Mouse (Mus musculus): ENCODE measurements at regions not wholly inside any gene's neighbourhood (a gene's known extent, or its start where the extent isn't known, plus 50 kb on each side); places are given as distances from the start of the nearest gene placed in this dataset.
A peak's percentile ranks its signal among the peaks of the same experiment; 100 is the strongest.

DNA sequence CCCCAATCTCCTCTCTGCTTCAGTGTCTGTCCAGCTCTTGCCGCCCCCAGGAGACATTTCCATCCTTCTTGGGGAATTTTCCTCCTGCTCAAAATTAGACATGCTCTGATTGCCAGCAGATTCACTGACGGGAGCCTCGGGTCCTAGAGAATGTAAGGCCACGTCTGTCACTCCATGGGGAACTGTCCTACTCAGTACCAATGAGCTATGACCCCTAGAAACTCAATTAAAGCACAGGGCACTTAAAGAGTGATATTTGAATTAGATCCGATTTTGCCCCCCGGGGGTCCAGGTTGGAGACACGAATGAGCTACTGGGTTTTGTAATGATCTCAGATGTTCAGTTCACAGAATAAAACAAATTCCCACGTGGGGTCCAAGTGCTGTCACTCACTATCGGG, 263.8 kb upstream of the Sulf2 start:
- no peaks in the 10 kb centered on the region for H3K36me3 ChIP-seq
- no peaks in the 10 kb centered on the region for H3K27me3 ChIP-seq (replicated peaks)
- ATAC-seq (ENCODE audit: insufficient number of reproducible peaks, low FRiP score) = no peak
- 0 out of 2 replicates have a peak, but pooled peaks cover 3% of the 10 kb centered on the region for H3K9me3 ChIP-seq (replicated peaks)
- H3K27ac ChIP-seq (ENCODE audit: poor library complexity, severe bottlenecking) = no peak overlapping the region
- H3K9ac ChIP-seq = no peak overlapping the region
- WGBS = 77% methylated on average over 9 of the region's 9 CpGs
- peaks cover 11% of the 10 kb centered on the region for H3K4me1 ChIP-seq (replicated peaks)
- no peak overlapping the region for H3K4me3 ChIP-seq
- H3K4me2 ChIP-seq = no peak overlapping the region

DNA sequence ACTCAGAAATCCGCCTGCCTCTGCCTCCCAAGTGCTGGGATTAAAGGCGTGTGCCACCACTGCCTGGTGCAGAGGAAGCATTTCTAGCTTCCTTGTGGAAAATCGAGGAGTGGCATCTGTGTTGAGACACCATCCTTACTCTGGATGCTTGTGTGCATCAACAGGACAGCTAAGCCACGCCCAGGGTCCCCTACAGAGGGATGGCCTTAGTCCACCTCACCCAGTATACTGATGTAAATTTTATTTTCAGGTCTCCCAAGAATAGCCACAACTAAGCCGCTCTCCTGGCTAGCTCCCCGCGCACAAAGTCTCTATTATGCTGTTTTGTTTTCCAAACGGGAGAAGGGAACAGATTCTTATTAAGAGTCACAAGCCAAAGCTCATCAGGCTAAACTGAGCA, 262.8 kb upstream of the Sulf2 start:
- Histone ChIP-seq H3K4me2 (no peak overlapping the region), H3K27me3 (replicated peaks) (no peaks in the 10 kb centered on the region), H3K27ac (ENCODE audit: poor library complexity, severe bottlenecking) (no peak overlapping the region), H3K9ac (no peak overlapping the region), H3K4me1 (replicated peaks) (peaks cover 15% of the 10 kb centered on the region), H3K4me3 (no peak overlapping the region), H3K9me3 (replicated peaks) (0 out of 2 replicates have a peak, but pooled peaks cover 3% of the 10 kb centered on the region), H3K36me3 (no peaks in the 10 kb centered on the region)
- no peak for ATAC-seq (ENCODE audit: insufficient number of reproducible peaks, low FRiP score)
- WGBS = 84% methylated on average over 8 of the region's 8 CpGs

DNA sequence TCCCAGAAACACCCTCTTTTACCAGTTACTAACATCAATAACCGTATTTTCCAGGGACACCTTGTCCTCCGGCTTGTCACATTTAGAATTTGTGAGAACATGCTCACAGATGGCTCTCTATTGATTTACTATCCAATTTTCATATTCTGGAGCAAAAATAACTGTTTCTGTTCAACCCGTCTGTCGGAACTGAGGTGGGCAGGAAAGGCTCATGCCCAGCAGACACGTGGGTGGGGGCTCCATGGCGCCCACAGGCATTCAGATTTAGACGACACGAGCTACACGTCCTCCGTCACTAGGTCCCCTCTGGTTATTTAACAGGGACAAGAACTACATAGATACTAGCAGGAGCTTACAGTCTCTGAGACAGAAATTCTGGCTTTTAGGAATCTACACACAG, 262.2 kb upstream of the Sulf2 start:
- Histone ChIP-seq H3K27me3 (replicated peaks) (no peaks in the 10 kb centered on the region), H3K4me2 (no peak overlapping the region), H3K36me3 (no peaks in the 10 kb centered on the region), H3K27ac (ENCODE audit: poor library complexity, severe bottlenecking) (no peak overlapping the region), H3K4me1 (replicated peaks) (peaks cover 22% of the 10 kb centered on the region), H3K9me3 (replicated peaks) (0 out of 2 replicates have a peak, but pooled peaks cover 3% of the 10 kb centered on the region), H3K4me3 (no peak overlapping the region), H3K9ac (no peak overlapping the region)
- 84% methylated on average over 10 of the region's 10 CpGs for WGBS
- no peak for ATAC-seq (ENCODE audit: insufficient number of reproducible peaks, low FRiP score)

DNA sequence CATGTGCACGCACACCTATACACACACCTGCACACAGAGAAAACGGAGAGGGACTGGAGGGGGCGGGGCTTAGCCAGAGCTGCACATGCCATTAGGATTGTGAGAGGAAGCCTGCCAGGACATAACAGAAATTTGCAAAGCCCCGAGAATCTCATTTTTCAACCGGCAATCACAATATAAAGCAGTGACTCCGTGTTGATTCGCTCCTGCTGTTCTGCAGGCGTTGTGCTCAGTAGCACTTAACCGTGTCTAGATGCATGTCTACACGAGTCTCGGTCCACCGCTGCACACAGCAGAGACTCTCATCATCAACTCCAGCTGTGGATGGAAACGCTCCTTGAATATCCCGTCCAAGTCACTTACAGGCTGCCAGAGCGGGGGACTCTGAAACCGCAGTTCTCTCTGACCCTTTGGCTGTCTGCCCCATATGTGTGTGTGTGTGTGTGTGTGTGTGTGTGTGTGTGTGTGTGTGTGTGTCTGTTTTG, 260.1 kb upstream of the Sulf2 start:
- no peaks in the 10 kb centered on the region for H3K9me3 ChIP-seq (replicated peaks)
- H3K27ac ChIP-seq (ENCODE audit: poor library complexity, severe bottlenecking) = peak overlapping the region; percentile 4; the same call in 1 of the 2 replicates
- no peak for ATAC-seq (ENCODE audit: insufficient number of reproducible peaks, low FRiP score)
- H3K4me3 ChIP-seq = no peak overlapping the region
- peaks cover 40% of the 10 kb centered on the region for H3K4me1 ChIP-seq (replicated peaks)
- no peak overlapping the region for H3K4me2 ChIP-seq
- WGBS = 74% methylated on average over 16 of the region's 16 CpGs
- H3K36me3 ChIP-seq = no peaks in the 10 kb centered on the region
- no peaks in the 10 kb centered on the region for H3K27me3 ChIP-seq (replicated peaks)
- H3K9ac ChIP-seq = no peak overlapping the region

DNA sequence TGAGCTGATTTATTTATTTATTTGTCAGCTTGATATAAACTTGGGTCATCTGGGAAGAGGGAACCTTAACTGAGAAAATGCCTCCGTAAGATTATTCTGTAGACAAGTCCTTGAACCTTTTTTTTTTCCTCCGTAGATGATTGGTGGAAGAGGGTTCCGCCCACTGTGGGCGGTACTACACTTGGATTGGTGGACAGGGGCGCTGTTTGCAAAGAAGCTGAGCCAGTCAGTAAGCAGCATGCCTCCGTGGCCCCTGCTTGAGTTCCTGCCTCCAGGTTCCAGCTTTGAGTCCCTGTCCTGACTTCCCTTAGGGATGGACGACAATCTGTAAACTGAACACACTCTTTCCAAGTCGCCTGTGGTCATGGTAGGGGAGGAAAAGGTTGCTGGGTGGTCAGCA, 259.4 kb upstream of the Sulf2 start:
- Histone ChIP-seq H3K4me1 (replicated peaks) (peaks cover 40% of the 10 kb centered on the region), H3K4me3 (no peak overlapping the region), H3K9me3 (replicated peaks) (no peaks in the 10 kb centered on the region), H3K4me2 (no peak overlapping the region), H3K36me3 (no peaks in the 10 kb centered on the region), H3K9ac (no peak overlapping the region), H3K27ac (ENCODE audit: poor library complexity, severe bottlenecking) (no peak overlapping the region), H3K27me3 (replicated peaks) (no peaks in the 10 kb centered on the region)
- WGBS = 87% methylated on average over 8 of the region's 8 CpGs
- no peak for ATAC-seq (ENCODE audit: insufficient number of reproducible peaks, low FRiP score)

DNA sequence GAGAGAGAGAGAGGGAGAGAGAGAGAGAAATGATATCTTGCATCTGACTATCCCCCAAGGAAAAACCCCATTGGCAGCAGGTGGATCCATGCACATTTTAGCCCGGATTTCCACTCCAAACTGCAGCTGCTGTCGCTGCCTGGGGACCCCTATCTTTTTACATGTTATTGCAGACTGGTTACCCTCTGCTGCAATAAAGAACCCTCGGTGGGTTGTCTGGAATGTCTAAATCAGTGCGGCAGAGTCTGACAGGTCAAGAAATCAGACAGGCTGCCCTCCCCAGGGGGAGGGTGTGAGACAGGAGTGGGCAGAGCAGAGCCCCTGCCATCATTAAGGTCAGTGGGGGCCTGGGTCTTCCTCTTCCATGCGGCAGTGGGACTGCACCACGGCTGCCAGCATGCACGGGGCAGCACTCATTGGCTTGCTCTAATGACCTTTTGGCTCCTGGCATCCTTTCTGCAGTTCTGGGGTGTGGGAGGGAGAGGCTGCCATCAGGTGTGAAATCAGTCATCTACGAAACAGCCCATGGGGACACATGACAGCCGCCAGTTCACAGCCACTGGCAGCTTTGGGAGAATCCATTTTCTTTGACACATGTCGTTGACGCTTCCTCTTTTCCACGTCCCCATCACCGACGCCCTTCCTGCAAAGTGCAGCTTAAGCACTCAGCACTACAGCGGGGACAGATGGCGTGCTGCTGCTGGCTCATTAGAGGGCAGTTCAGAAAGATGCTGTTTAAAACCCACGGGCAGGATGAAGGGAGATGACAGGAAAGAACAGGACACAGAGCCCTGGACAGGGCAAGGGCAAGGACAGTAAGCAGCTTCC, 256.8 kb upstream of the Sulf2 start:
- Histone ChIP-seq H3K36me3 (no peaks in the 10 kb centered on the region), H3K27ac (ENCODE audit: poor library complexity, severe bottlenecking) (peak overlapping the region; percentile 66), H3K9ac (0 out of 2 replicates have a peak overlapping the region, but pooled peaks have one; percentile 25), H3K4me3 (no peak overlapping the region), H3K4me2 (peak overlapping the region; percentile 5), H3K27me3 (replicated peaks) (no peaks in the 10 kb centered on the region), H3K9me3 (replicated peaks) (peaks cover 6% of the 10 kb centered on the region; the same call in 1 of the 2 replicates), H3K4me1 (replicated peaks) (peaks cover 40% of the 10 kb centered on the region)
- no peak for ATAC-seq (ENCODE audit: insufficient number of reproducible peaks, low FRiP score)
- WGBS = 11% methylated on average over 17 of the region's 17 CpGs

DNA sequence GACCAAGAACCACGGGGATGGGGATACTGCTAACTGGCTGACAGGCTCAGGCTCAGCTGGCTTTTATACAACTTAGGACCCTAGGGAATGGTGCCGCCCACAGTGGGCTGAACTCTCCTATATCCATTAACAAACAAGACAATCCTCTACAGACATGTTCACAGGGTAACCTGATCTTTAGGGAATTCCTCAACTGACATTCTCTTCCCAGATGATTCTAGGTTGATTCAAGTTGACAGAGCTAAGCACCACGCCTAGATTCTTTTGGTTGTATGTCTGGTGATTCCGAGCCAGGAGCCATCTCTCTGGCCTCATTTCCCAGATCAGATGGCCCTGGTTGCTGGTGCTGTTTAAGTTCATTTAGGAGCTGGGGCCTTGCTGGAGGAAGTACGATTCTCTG, 253.9 kb upstream of the Sulf2 start:
- Histone ChIP-seq H3K4me2 (no peak overlapping the region), H3K4me1 (replicated peaks) (peaks cover 49% of the 10 kb centered on the region), H3K36me3 (no peaks in the 10 kb centered on the region), H3K4me3 (no peak overlapping the region), H3K27me3 (replicated peaks) (no peaks in the 10 kb centered on the region), H3K9me3 (replicated peaks) (peaks cover 6% of the 10 kb centered on the region; the same call in 1 of the 2 replicates), H3K9ac (no peak overlapping the region), H3K27ac (ENCODE audit: poor library complexity, severe bottlenecking) (no peak overlapping the region)
- WGBS = 85% methylated on average over 5 of the region's 5 CpGs
- no peak for ATAC-seq (ENCODE audit: insufficient number of reproducible peaks, low FRiP score)

DNA sequence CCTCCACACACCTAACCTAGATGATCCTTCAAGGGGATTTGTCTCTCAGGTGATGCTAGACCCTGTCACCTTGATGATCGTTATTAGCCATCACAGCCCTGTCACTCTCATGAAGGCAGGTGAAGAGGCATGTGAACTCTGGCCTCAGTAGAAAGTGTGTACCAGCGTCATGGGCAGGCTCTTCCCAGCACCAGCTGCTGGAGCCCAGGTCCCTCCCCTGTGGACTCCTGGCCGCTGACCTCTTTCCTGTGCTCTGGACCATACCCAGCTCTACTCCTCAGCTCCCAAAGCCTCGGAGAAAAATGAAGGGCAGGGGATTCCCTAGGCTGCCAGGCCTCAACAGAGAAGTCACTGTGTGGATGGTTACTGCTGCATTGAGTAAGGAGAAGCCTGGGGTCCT, 253.3 kb upstream of the Sulf2 start:
- no peak overlapping the region for H3K9ac ChIP-seq
- no peaks in the 10 kb centered on the region for H3K36me3 ChIP-seq
- H3K9me3 ChIP-seq (replicated peaks) = peaks cover 6% of the 10 kb centered on the region; the same call in 1 of the 2 replicates
- no peak for ATAC-seq (ENCODE audit: insufficient number of reproducible peaks, low FRiP score)
- H3K27ac ChIP-seq (ENCODE audit: poor library complexity, severe bottlenecking) = no peak overlapping the region
- no peak overlapping the region for H3K4me3 ChIP-seq
- H3K4me1 ChIP-seq (replicated peaks) = peaks cover 54% of the 10 kb centered on the region
- WGBS = 89% methylated on average over 4 of the region's 4 CpGs
- no peaks in the 10 kb centered on the region for H3K27me3 ChIP-seq (replicated peaks)
- H3K4me2 ChIP-seq = no peak overlapping the region

DNA sequence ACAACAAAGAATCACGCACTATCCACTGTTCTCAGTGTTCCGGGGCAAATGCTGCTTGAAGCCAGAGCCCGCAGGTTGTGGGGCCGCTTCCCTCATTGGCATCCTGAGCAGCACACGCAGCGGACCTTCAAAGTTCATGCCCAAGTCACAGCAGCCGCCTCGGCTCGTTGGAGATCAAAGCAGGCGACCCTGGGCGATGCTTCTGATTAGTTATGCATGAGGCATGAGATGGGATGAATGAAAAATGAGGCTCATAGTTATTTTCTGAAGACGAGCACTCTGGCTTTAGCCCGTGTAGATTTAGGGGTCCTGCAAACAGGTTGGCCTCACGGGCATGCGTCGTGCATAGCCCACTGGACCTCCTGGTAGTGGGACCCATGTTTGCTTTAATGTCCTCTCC, 252.5 kb upstream of the Sulf2 start:
- Histone ChIP-seq H3K4me2 (no peak overlapping the region), H3K4me1 (replicated peaks) (peaks cover 55% of the 10 kb centered on the region), H3K4me3 (no peak overlapping the region), H3K9me3 (replicated peaks) (peaks cover 6% of the 10 kb centered on the region; the same call in 1 of the 2 replicates), H3K27me3 (replicated peaks) (no peaks in the 10 kb centered on the region), H3K9ac (no peak overlapping the region), H3K36me3 (no peaks in the 10 kb centered on the region), H3K27ac (ENCODE audit: poor library complexity, severe bottlenecking) (no peak overlapping the region)
- no peak for ATAC-seq (ENCODE audit: insufficient number of reproducible peaks, low FRiP score)
- WGBS = 93% methylated on average over 16 of the region's 16 CpGs

DNA sequence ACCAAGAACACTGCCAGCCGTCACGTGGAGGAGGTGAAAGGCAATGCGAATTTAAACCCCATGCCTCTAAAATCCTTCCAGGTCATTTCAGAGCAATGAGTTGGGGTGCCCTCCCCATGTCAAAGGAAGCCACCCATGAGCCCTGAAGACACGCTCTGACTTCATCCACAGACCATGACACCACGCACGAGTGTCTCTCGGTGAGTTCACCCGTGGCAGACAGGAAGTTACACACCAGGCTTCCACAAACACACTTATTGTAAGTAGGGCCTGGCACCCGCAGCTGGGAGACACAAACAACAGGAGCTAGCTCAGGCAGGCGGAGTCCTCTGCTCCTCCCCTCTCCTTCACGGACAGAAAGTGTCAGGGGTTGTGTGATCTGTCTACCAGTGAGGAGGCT, 251.4 kb upstream of the Sulf2 start:
- Histone ChIP-seq H3K9ac (no peak overlapping the region), H3K27ac (ENCODE audit: poor library complexity, severe bottlenecking) (peak overlapping the region; percentile 56; the same call in 1 of the 2 replicates), H3K4me2 (no peak overlapping the region), H3K27me3 (replicated peaks) (no peaks in the 10 kb centered on the region), H3K9me3 (replicated peaks) (peaks cover 6% of the 10 kb centered on the region; the same call in 1 of the 2 replicates), H3K4me1 (replicated peaks) (peaks cover 48% of the 10 kb centered on the region), H3K36me3 (no peaks in the 10 kb centered on the region), H3K4me3 (no peak overlapping the region)
- WGBS = 69% methylated on average over 11 of the region's 11 CpGs
- ATAC-seq (ENCODE audit: insufficient number of reproducible peaks, low FRiP score) = no peak

DNA sequence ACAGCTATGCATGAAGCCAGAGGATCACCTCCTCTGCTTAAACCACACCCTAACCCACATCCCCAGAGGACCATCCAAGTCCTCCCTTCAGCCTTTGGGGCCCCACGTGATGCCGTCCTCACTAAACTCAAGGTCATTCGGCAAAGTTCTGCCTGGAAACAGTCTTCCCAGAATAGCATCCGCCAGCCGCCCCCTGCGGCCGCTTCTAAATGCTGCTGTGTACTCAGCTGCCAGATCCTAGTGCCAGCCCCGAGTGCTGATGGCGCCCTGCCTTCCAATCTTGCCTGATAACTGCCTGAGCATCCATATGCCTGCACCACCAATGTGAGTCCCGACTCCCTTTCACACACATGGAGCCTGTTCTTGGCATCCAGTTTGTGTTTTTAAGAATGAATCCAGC, 247.9 kb upstream of the Sulf2 start:
- peak overlapping the region; percentile 44 for H3K4me2 ChIP-seq
- peak overlapping the region; percentile 96 for H3K27ac ChIP-seq (ENCODE audit: poor library complexity, severe bottlenecking)
- no peaks in the 10 kb centered on the region for H3K27me3 ChIP-seq (replicated peaks)
- no peaks in the 10 kb centered on the region for H3K36me3 ChIP-seq
- peak overlapping the region; percentile 38; the same call in 1 of the 2 replicates for H3K9ac ChIP-seq
- no peaks in the 10 kb centered on the region for H3K9me3 ChIP-seq (replicated peaks)
- WGBS = 37% methylated on average over 10 of the region's 10 CpGs
- H3K4me3 ChIP-seq = no peak overlapping the region
- ATAC-seq (ENCODE audit: insufficient number of reproducible peaks, low FRiP score) = peak; percentile 54
- peaks cover 71% of the 10 kb centered on the region for H3K4me1 ChIP-seq (replicated peaks)
